Mouse (Mus musculus): ENCODE data around the gene Smcp.

DNA sequence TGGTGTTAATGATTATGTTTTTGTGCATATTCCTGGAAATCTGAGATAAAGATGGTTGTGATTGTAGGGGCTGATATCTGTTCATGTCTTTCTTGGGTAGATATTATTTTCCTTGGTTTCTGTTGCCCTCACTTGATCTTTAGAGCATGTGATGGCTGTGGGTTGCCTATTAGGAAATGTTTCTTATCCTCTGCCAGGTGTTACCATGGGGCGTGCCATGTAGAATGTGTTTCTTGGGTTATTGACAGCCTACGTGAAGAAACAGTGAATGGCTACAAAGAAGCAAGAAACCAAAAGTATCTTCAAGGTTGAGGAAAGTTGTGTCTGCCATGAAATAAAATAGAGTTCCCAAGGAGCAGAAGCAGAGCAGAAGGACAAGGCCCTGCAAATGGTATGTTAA, 9.6 kb upstream of the Smcp start:
- TF ChIP-seq POLR2A (IDR thresholded peaks at IDR 0.05; ENCODE audit: insufficient read depth, low read length) (no peak), CTCF (IDR thresholded peaks at IDR 0.05; ENCODE audit: low read depth, low read length) (no peak)
